ENCODE assay signal across 20 mouse cellular contexts in genomic region chr3:116832526-116833310, GRCm38 (mm10). TPM values are rescaled to one million over a fixed set of nuclear protein-coding genes. Genes with fewer than 3 reads are reported as not detected.
DNase-seq lines count a peak whose midpoint lies in the region; ATAC-seq and TF ChIP-seq lines count a peak whose summit lies in the region.
"Had no signal": no experiment of that assay in that cellular context is flagged by ENCODE, and none has a peak within 500 bp of the region (broad histone marks: within the 10 kb centered on the region; RNA-seq: fewer than 3 reads in every experiment).

No protein-coding gene starts in this region.

- no peaks in the 10 kb centered on the region for H3K4me1 ChIP-seq in kidney, adult 2 months (ENCODE audit: control insufficient read depth, insufficient read depth, low read length)
- H3K4me1 ChIP-seq in kidney, embryonic 14.5 days (ENCODE audit: control insufficient read depth, insufficient read depth, low read length): no peaks in the 10 kb centered on the region
- no peaks in the 10 kb centered on the region for H3K4me1 ChIP-seq in heart, embryonic 11.5 days (ENCODE audit: control insufficient read depth, insufficient read depth, low read length)
- H3K4me1 ChIP-seq: hindbrain, embryonic 15.5 days; limb, embryonic 15.5 days; midbrain, embryonic 15.5 days had no signal

- TF ChIP-seq CTCF in kidney, adult 2 months (conservative IDR thresholded peaks at IDR 0.05; ENCODE audit: insufficient read depth, insufficient read length, low read depth, low read length): no peak

- no peak overlapping the region for H3K4me2 ChIP-seq in kidney, embryonic 14.5 days (replicated peaks; ENCODE audit: low read depth, low read length)
- H3K4me2 ChIP-seq in heart, embryonic 11.5 days: no peak overlapping the region; the same call in 1 of the 2 replicates
- peak overlapping the region; percentile 30 for H3K4me2 ChIP-seq in myocyte (ENCODE audit: low read depth)
- H3K4me2 ChIP-seq: forebrain, embryonic 12.5 days; hindbrain, embryonic 15.5 days; limb, embryonic 15.5 days; midbrain, embryonic 15.5 days had no signal

- WGBS in kidney, adult 2 months: 75% methylated on average over 7 of the region's 7 CpGs
- WGBS in kidney, embryonic 14.5 days: 90% methylated on average over 7 of the region's 7 CpGs
- 61% methylated on average over 7 of the region's 7 CpGs for WGBS in heart, embryonic 11.5 days (ENCODE audit: insufficient replicate concordance)

- H3K4me3 ChIP-seq in kidney, adult 2 months (ENCODE audit: insufficient read depth, low read depth, low read length): no peak overlapping the region
- H3K4me3 ChIP-seq in kidney, embryonic 14.5 days (ENCODE audit: low read length): no peak overlapping the region
- H3K4me3 ChIP-seq in heart, embryonic 11.5 days (ENCODE audit: low read depth, low read length): no peak overlapping the region
- no peak overlapping the region for H3K4me3 ChIP-seq in myocyte
- H3K4me3 ChIP-seq: forebrain, embryonic 12.5 days; hindbrain, embryonic 15.5 days; left cerebral cortex, adult 2 months; limb, embryonic 15.5 days; midbrain, embryonic 15.5 days had no signal

- H3K27ac ChIP-seq in kidney, adult 2 months (ENCODE audit: insufficient read depth, low read depth, low read length): no peak overlapping the region
- no peak overlapping the region for H3K27ac ChIP-seq in kidney, embryonic 14.5 days (ENCODE audit: low read depth, low read length)
- H3K27ac ChIP-seq in heart, embryonic 11.5 days (ENCODE audit: low read depth, low read length): 0 out of 2 replicates have a peak overlapping the region, but pooled peaks have one; percentile 46
- H3K27ac ChIP-seq: forebrain, embryonic 12.5 days; hindbrain, embryonic 15.5 days; left cerebral cortex, adult 2 months; limb, embryonic 15.5 days; macrophage; midbrain, embryonic 15.5 days had no signal

- no peaks in the 10 kb centered on the region for H3K79me2 ChIP-seq in myocyte (ENCODE audit: control insufficient read depth, insufficient read depth)

- TF ChIP-seq POLR2A in kidney, adult 2 months (IDR thresholded peaks at IDR 0.05; ENCODE audit: low read depth, low read length): no peak
- TF ChIP-seq POLR2A in myocyte (IDR thresholded peaks at IDR 0.05; ENCODE audit: insufficient read length, low read depth): no peak

- intact Hi-C loops in gastrocnemius, postnatal 14 days (cut with DNase I; ENCODE audit: low total_unique reads): loop anchor here (10.0 kb wide), 1 partner anchor 58 kb away; no protein-coding TSS in a partner anchor

- H3K9me3 ChIP-seq in kidney, embryonic 14.5 days (ENCODE audit: control insufficient read depth, low read length): no peaks in the 10 kb centered on the region
- H3K9me3 ChIP-seq in heart, embryonic 11.5 days (replicated peaks; ENCODE audit: control insufficient read depth, low read length): no peaks in the 10 kb centered on the region
- H3K9me3 ChIP-seq: forebrain, embryonic 12.5 days; G1E; hindbrain, embryonic 15.5 days; limb, embryonic 15.5 days; midbrain, embryonic 15.5 days had no signal

- H3ac ChIP-seq in myocyte (ENCODE audit: control insufficient read depth, insufficient read length): no peak overlapping the region

- no peaks in the 10 kb centered on the region for H3K36me3 ChIP-seq in kidney, adult 2 months (ENCODE audit: control insufficient read depth, insufficient read depth, low read length)
- no peaks in the 10 kb centered on the region for H3K36me3 ChIP-seq in kidney, embryonic 14.5 days (ENCODE audit: control insufficient read depth, insufficient read depth, low read length)
- H3K36me3 ChIP-seq in heart, embryonic 11.5 days (ENCODE audit: control insufficient read depth, insufficient read depth, low read length): no peaks in the 10 kb centered on the region
- H3K36me3 ChIP-seq in myocyte (ENCODE audit: control insufficient read depth, insufficient read depth): no peaks in the 10 kb centered on the region
- H3K36me3 ChIP-seq: forebrain, embryonic 12.5 days; G1E; hindbrain, embryonic 15.5 days; limb, embryonic 15.5 days; midbrain, embryonic 15.5 days had no signal

- H3K9ac ChIP-seq in kidney, embryonic 14.5 days (ENCODE audit: low read depth, low read length): no peak overlapping the region
- H3K9ac ChIP-seq in heart, embryonic 11.5 days (ENCODE audit: low read depth, low read length): no peak overlapping the region
- H3K9ac ChIP-seq: forebrain, embryonic 12.5 days; hindbrain, embryonic 15.5 days; limb, embryonic 15.5 days; liver, postnatal 0 days; midbrain, embryonic 15.5 days had no signal

- no peak for ATAC-seq in kidney, embryonic 14.5 days (ENCODE audit: low FRiP score, low TSS enrichment)
- ATAC-seq in heart, embryonic 11.5 days (replicated peaks; ENCODE audit: insufficient number of reproducible peaks, low FRiP score, low TSS enrichment): no peak
- no peak for ATAC-seq in megakaryocyte progenitor cell, adult 5-6 weeks (replicated peaks; ENCODE audit: poor library complexity)
- ATAC-seq: liver, postnatal 0 days; midbrain, embryonic 15.5 days had no signal

- H3K27me3 ChIP-seq in kidney, adult 2 months (replicated peaks; ENCODE audit: control insufficient read depth, insufficient read depth, low read length): no peaks in the 10 kb centered on the region
- no peaks in the 10 kb centered on the region for H3K27me3 ChIP-seq in kidney, embryonic 14.5 days (ENCODE audit: control insufficient read depth, insufficient read depth, low read length)
- no peaks in the 10 kb centered on the region for H3K27me3 ChIP-seq in heart, embryonic 11.5 days (ENCODE audit: control insufficient read depth, insufficient read depth, low read length)
- no peaks in the 10 kb centered on the region for H3K27me3 ChIP-seq in myocyte (ENCODE audit: control insufficient read depth, insufficient read depth, insufficient read length)
- H3K27me3 ChIP-seq: forebrain, embryonic 12.5 days; hindbrain, embryonic 15.5 days; limb, embryonic 15.5 days; midbrain, embryonic 15.5 days had no signal

- peak; percentile 38 for DNase-seq in kidney, adult 2 months
- DNase-seq in gastrocnemius, postnatal 14 days: peak; percentile 37
- no peak for DNase-seq in urinary bladder, adult 18-20 months (ENCODE audit: low spot score in 2 of 2)
- DNase-seq: adrenal gland, adult 8-10 months; cerebellum, adult 18-20 months; kidney, adult 9 months; liver, postnatal 0 days; right cerebral cortex, postnatal 14 days; thymus, adult 2 months had no signal

TF ChIP-seq in myocyte, 11 proteins besides CTCF, POLR2A, EP300 and RAD21:
- no peak for TF ChIP-seq MAX (IDR thresholded peaks at IDR 0.05; ENCODE audit: low read depth)
- TF ChIP-seq MYOG (IDR thresholded peaks at IDR 0.05; ENCODE audit: control insufficient read depth in 1 of 3, insufficient read depth in 1 of 3, insufficient read length in 2 of 3, low read depth in 2 of 3): peak in 2 of 3 experiments; percentile 2 to 48
- TF ChIP-seq SRF (IDR thresholded peaks at IDR 0.05; ENCODE audit: control insufficient read depth, insufficient read length, low read depth): no peak
- TF ChIP-seq TCF3 (IDR thresholded peaks at IDR 0.05; ENCODE audit: insufficient read length, low read depth): no peak
- TF ChIP-seq USF1 (IDR thresholded peaks at IDR 0.05; ENCODE audit: low read depth): no peak
- TF ChIP-seq TCF12 (IDR thresholded peaks at IDR 0.05; ENCODE audit: insufficient read depth, poor library complexity, severe bottlenecking): no peak
- no peak for TF ChIP-seq POLR2AphosphoS2 (IDR thresholded peaks at IDR 0.05; ENCODE audit: insufficient read length, low read depth)
- TF ChIP-seq MYOD1 (IDR thresholded peaks at IDR 0.05; ENCODE audit: control insufficient read depth in 1 of 3, insufficient read length in 2 of 3, low read depth in 2 of 3): peak in 1 of 3 experiments; percentile 66
- no peak for TF ChIP-seq E2F4 (IDR thresholded peaks at IDR 0.05; ENCODE audit: insufficient read depth)

RNA-seq across cellular contexts. Expression of gene Agl, which starts 24.8 kb away (rescaled TPM):
- 12.7 and 13.6 TPM in 2 replicates for polyA plus RNA-seq in kidney, adult 2 months (2012; rRNA removed)
- 13.0 and 22.2 TPM in 2 replicates for polyA plus RNA-seq in kidney, embryonic 14.5 days (2014; fragmentation: Nextera tagmentation; extraction: Ambion mirVana)
- 100 to 1,000 TPM; 546 to 661 TPM for total RNA-seq in gastrocnemius, postnatal 14 days (2021)
- polyA plus RNA-seq in heart, embryonic 11.5 days (2014; fragmentation: Nextera tagmentation; extraction: Ambion mirVana): 49.2 and 55.8 TPM in 2 replicates
- 35.8 TPM for polyA plus RNA-seq in myocyte (2012; fragmentation: generic; extraction: Trizol)
- 12.8 and 15.5 TPM in 2 replicates for total RNA-seq in megakaryocyte progenitor cell, adult 5-6 weeks (2015)
- 10.4 and 14.0 TPM in 2 replicates for total RNA-seq in megakaryocyte progenitor cell, adult 5-6 weeks (2017)

RNA-seq across cellular contexts. Expression of gene Frrs1, which starts 26.5 kb away (rescaled TPM):
- 49.7 and 62.7 TPM in 2 replicates for polyA plus RNA-seq in kidney, adult 2 months (2012; rRNA removed)
- polyA plus RNA-seq in kidney, embryonic 14.5 days (2014; fragmentation: Nextera tagmentation; extraction: Ambion mirVana): 20.2 and 21.2 TPM in 2 replicates
- 1 to 10 TPM; 2.1 to 2.3 TPM for total RNA-seq in gastrocnemius, postnatal 14 days (2021)
- polyA plus RNA-seq in heart, embryonic 11.5 days (2014; fragmentation: Nextera tagmentation; extraction: Ambion mirVana): 26.7 and 26.8 TPM in 2 replicates
- 12.7 TPM for polyA plus RNA-seq in myocyte (2012; fragmentation: generic; extraction: Trizol)
- total RNA-seq in megakaryocyte progenitor cell, adult 5-6 weeks (2015): 73.1 and 73.3 TPM in 2 replicates
- 49.4 and 50.4 TPM in 2 replicates for total RNA-seq in megakaryocyte progenitor cell, adult 5-6 weeks (2017)

Comparison
In these comparisons a context has a peak if more than half of its experiments do, and no peak if none do; other contexts are left out.
1. DNase-seq: peak in kidney, adult 2 months (single experiment) and gastrocnemius, postnatal 14 days (single experiment); none in urinary bladder, adult 18-20 months (0 of 2).